Mouse (Mus musculus) spleen, adult 2 months (tissue): ENCODE data around the gene Nrsn2.

Experiments
- CTCF ChIP-seq: fragments of 200-500 bp; IDR thresholded peaks from 2 replicates; pipeline ENCODE4 v1.5.1; 2011; ENCODE audit warnings: mild to moderate bottlenecking, inconsistent platforms; ENCODE audit not compliant: insufficient read depth, insufficient read length, insufficient replicate concordance; ENCODE audit errors: extremely low read depth
- POLR2A ChIP-seq: fragments of 200-500 bp; IDR thresholded peaks from 2 replicates; pipeline ENCODE4 v1.6.1; 2011; ENCODE audit warnings: low read depth, low read length, inconsistent platforms

- no peak for TF ChIP-seq POLR2A
- no peak for TF ChIP-seq CTCF
Observed at GRCm38 (mm10) chr2:152415287-152415686, 38.8 kb upstream of the Nrsn2 start, which contains the start of gene 6820408C15Rik.
